Mouse (Mus musculus) cerebellum, postnatal 4 days (tissue): ENCODE measurements around the gene Cyp2e1.
"Not testable (repeated sequence)": the region's sequence is repeated elsewhere in the genome, so short reads cannot be mapped to it uniquely, and the experiment has no call there.

Experiments
- DNase-seq, 2 experiments: peaks; one replicate each; pipeline ENCODE4 v3.0.0; 2022; ENCODE audit warnings: low spot score in 2 of 2, mixed read lengths in 1 of 2

Cyp2e1 gene

GRCm38 (mm10) chr7:140763447-140764020 is at the start of gene Cyp2e1:
Cyp2e1 (plus strand) TSS chr7:140763739.
- no peak for DNase-seq

- DNase-seq, result no peak
These were observed 46.1 kb upstream of the Cyp2e1 start for GRCm38 (mm10) chr7:140717155-140718055.

GRCm38 (mm10) chr7:140721095-140721494 is 42.4 kb upstream of the Cyp2e1 start:
- no peak for DNase-seq

- DNase-seq, result no peak
These were observed 38.0 kb upstream of the Cyp2e1 start for GRCm38 (mm10) chr7:140725558-140725957.

GRCm38 (mm10) chr7:140733162-140733561 is 30.4 kb upstream of the Cyp2e1 start:
- no peak for DNase-seq

GRCm38 (mm10) chr7:140747402-140747801 is 16.1 kb upstream of the Cyp2e1 start:
- DNase-seq, result no peak

GRCm38 (mm10) chr7:140748116-140748826 is 15.3 kb upstream of the Cyp2e1 start:
- no peak for DNase-seq

- DNase-seq, result no peak
These were observed 14.7 kb upstream of the Cyp2e1 start for GRCm38 (mm10) chr7:140748827-140749160.

- no peak for DNase-seq
These were observed 9.0 kb upstream of the Cyp2e1 start for GRCm38 (mm10) chr7:140754556-140754955.

- no peak for DNase-seq
These were observed 7.2 kb upstream of the Cyp2e1 start for GRCm38 (mm10) chr7:140756151-140756854.

- no peak for DNase-seq
These were observed 2.9 kb upstream of the Cyp2e1 start for GRCm38 (mm10) chr7:140760647-140761046.

- DNase-seq, result not testable (repeated sequence)
These were observed 1.9 kb downstream of the Cyp2e1 start for GRCm38 (mm10) chr7:140765391-140765790.

GRCm38 (mm10) chr7:140765888-140766739 is 2.6 kb downstream of the Cyp2e1 start:
- no peak for DNase-seq

- DNase-seq, result no peak
These were observed 17.0 kb downstream of the Cyp2e1 start for GRCm38 (mm10) chr7:140780548-140780947.

- DNase-seq, result no peak
These were observed 24.0 kb downstream of the Cyp2e1 start, which contains the start of gene Syce1 for GRCm38 (mm10) chr7:140787406-140788052. Syce1 (minus strand) TSS chr7:140787852.

GRCm38 (mm10) chr7:140788053-140788435 is 24.5 kb downstream of the Cyp2e1 start:
- DNase-seq, result no peak

- no peak for DNase-seq
These were observed 30.0 kb downstream of the Cyp2e1 start for GRCm38 (mm10) chr7:140793541-140793940.

- DNase-seq, result no peak
These were observed 34.1 kb downstream of the Cyp2e1 start for GRCm38 (mm10) chr7:140797619-140798018.

GRCm38 (mm10) chr7:140798212-140798611 is 34.7 kb downstream of the Cyp2e1 start:
- no peak for DNase-seq

GRCm38 (mm10) chr7:140802629-140803028 is 39.1 kb downstream of the Cyp2e1 start:
- DNase-seq, result no peak
